Mouse (Mus musculus) E14TG2a.4 (cell line): ENCODE results near the gene Atp2b4.

Source experiments
- CTCF ChIP-seq: conservative IDR thresholded peaks from 2 replicates; pipeline ENCODE4 v1.5.1; 2014; ENCODE audit warnings: low read length
- POU5F1 ChIP-seq: IDR thresholded peaks from 2 replicates; pipeline ENCODE4 v1.6.1; 2014; ENCODE audit warnings: low read length, borderline replicate concordance

DNA sequence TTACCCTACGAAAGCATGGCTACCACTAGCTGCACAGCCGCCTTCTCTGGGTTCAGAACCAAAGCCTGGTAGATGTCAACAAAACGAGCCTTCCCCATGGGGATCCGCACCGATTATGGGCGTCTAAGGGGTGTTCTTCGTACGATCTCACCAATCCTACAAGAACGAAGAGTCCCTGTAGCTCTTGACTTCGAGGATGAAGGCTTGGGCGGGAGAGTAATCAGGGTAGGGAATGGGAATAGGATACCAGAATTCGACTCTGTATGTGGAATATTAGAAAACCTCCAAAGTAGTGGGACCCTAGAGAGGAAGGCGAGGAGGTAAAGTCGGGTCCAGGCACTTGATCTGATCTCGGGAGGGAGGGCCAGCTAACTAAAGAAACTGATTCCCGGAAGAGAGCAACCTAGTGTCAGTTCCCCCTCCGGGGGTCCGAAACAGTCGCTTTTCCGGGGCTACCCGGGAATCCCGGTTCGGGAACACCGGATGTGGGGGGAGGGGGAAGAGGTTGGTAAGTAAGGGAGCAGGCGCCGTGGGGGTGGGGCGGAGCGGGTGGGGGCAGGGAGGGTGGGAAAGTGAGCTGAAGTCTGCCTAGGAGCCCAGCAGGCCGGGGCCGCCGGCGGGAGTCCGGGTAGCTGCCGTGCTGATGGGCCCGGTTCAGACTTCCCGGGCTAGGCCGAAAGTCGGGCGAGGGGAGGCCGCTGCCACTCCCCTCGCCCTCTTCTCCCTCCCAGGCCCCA lies 140.2 kb downstream of the Atp2b4 start, which contains the start of gene Zbed6:
- TF ChIP-seq CTCF: no peak
- TF ChIP-seq POU5F1: no peak
